Mouse (Mus musculus) neural tube, embryonic 15.5 days (tissue): ENCODE results near the gene Cpt1c. TPM values are rescaled to one million over a fixed set of nuclear protein-coding genes. Genes with fewer than 3 reads are reported as not detected.

ENCODE experiments used
- microRNA-seq: library from miRNA; unstranded; fragments of <30 nt; microRNA quantifications from one replicate; pipeline ENCODE4, GENCODE M21; 2017
- polyA plus RNA-seq: library from polyadenylated mRNA; unstranded; fragments of >200 nt; fragmentation: Nextera tagmentation; extraction: Ambion mirVana; gene quantifications from 2 replicates; pipeline ENCODE4 v1.2.1, GENCODE M21; 2015

Gene Cpt1c
- polyA plus RNA-seq, 1 experiment from 2014 or later = 59.0 TPM

Small RNA genes lying within 50 kb of the gene (microRNA-seq; reads per million reads assigned to microRNA genes)
- gene Mir7054 = not detected

Other genes with a start within 250 kb of the Cpt1c start
- 28.9 and 29.7 TPM in 2 replicates for gene Vrk3, start 226.4 kb downstream of the Cpt1c start, polyA plus RNA-seq
- 1.1 and 1.4 TPM in 2 replicates for gene Zfp473, start 223.8 kb downstream of the Cpt1c start, polyA plus RNA-seq
- gene Nup62, start 158.8 kb downstream of the Cpt1c start, polyA plus RNA-seq = 40.7 and 58.0 TPM in 2 replicates
- gene Il4i1, start 158.5 kb downstream of the Cpt1c start, polyA plus RNA-seq = 0.78 and 4.7 TPM in 2 replicates
- gene Atf5, start 158.2 kb downstream of the Cpt1c start, polyA plus RNA-seq = 3.6 and 4.1 TPM in 2 replicates
- gene Akt1s1, start 125.9 kb downstream of the Cpt1c start, polyA plus RNA-seq = 89.9 and 92.0 TPM in 2 replicates
- 105 and 110 TPM in 2 replicates for gene Tbc1d17, start 125.8 kb downstream of the Cpt1c start, polyA plus RNA-seq
- 29.2 and 29.6 TPM in 2 replicates for gene Pnkp, start 117.7 kb downstream of the Cpt1c start, polyA plus RNA-seq
- gene Ptov1, start 105.1 kb downstream of the Cpt1c start, polyA plus RNA-seq = 433 and 459 TPM in 2 replicates
- 136 and 141 TPM in 2 replicates for gene Med25, start 82.1 kb downstream of the Cpt1c start, polyA plus RNA-seq
- gene Fuz, start 78.8 kb downstream of the Cpt1c start, polyA plus RNA-seq = 15.1 and 15.8 TPM in 2 replicates
- gene Ap2a1, start 45.4 kb downstream of the Cpt1c start, polyA plus RNA-seq = 122 and 126 TPM in 2 replicates
- 0.14 and 0.24 TPM in 2 replicates for gene Tsks, start 31.6 kb downstream of the Cpt1c start, polyA plus RNA-seq
- gene Prmt1, start 11.7 kb upstream of the Cpt1c start, polyA plus RNA-seq = 605 and 615 TPM in 2 replicates
- 56.8 and 70.2 TPM in 2 replicates for gene Irf3, start 22.8 kb upstream of the Cpt1c start, polyA plus RNA-seq
- gene Bcl2l12, start 23.9 kb upstream of the Cpt1c start, polyA plus RNA-seq = 9.8 and 19.8 TPM in 2 replicates
- gene Scaf1, start 41.5 kb upstream of the Cpt1c start, polyA plus RNA-seq = 43.3 and 46.1 TPM in 2 replicates
- gene Rras, start 43.1 kb upstream of the Cpt1c start, polyA plus RNA-seq = 14.2 and 24.2 TPM in 2 replicates
- gene Prr12, start 78.0 kb upstream of the Cpt1c start, polyA plus RNA-seq = 11.4 and 12.3 TPM in 2 replicates
- gene Nosip, start 87.6 kb upstream of the Cpt1c start, polyA plus RNA-seq = 65.8 and 66.5 TPM in 2 replicates
- 16.5 and 18.1 TPM in 2 replicates for gene Prrg2, start 87.8 kb upstream of the Cpt1c start, polyA plus RNA-seq
- gene Rcn3, start 117.4 kb upstream of the Cpt1c start, polyA plus RNA-seq = 112 and 118 TPM in 2 replicates
- gene Fcgrt, start 129.0 kb upstream of the Cpt1c start, polyA plus RNA-seq = 33.8 and 42.7 TPM in 2 replicates
- 759 and 947 TPM in 2 replicates for gene Rps11, start 149.6 kb upstream of the Cpt1c start, polyA plus RNA-seq
- gene Rpl13a, start 153.9 kb upstream of the Cpt1c start, polyA plus RNA-seq = 649 and 787 TPM in 2 replicates
- 0.12 and 0.24 TPM in 2 replicates for gene Gm45713, start 161.4 kb upstream of the Cpt1c start, polyA plus RNA-seq
- gene Flt3l, start 161.6 kb upstream of the Cpt1c start, polyA plus RNA-seq = 1.8 and 3.8 TPM in 2 replicates
- 81.7 and 82.9 TPM in 2 replicates for gene Pih1d1, start 179.5 kb upstream of the Cpt1c start, polyA plus RNA-seq
- gene Aldh16a1, start 179.7 kb upstream of the Cpt1c start, polyA plus RNA-seq = 19.5 and 26.8 TPM in 2 replicates
- gene Slc17a7, start 189.1 kb upstream of the Cpt1c start, polyA plus RNA-seq = 0.37 and 0.55 TPM in 2 replicates
- not detected in 2 replicates for gene Gfy, start 204.7 kb upstream of the Cpt1c start, polyA plus RNA-seq
- gene Pth2, start 206.1 kb upstream of the Cpt1c start, polyA plus RNA-seq = not detected in 2 replicates
- gene Ccdc155, start 230.0 kb upstream of the Cpt1c start, polyA plus RNA-seq = 0.36 and 0.60 TPM in 2 replicates
- 15.6 and 17.7 TPM in 2 replicates for gene Dkkl1, start 237.3 kb upstream of the Cpt1c start, polyA plus RNA-seq
- 28.9 and 44.5 TPM in 2 replicates for gene Tead2, start 240.9 kb upstream of the Cpt1c start, polyA plus RNA-seq